Comparison of ENCODE assay signal across 21 mouse cellular contexts in the genomic region with DNA sequence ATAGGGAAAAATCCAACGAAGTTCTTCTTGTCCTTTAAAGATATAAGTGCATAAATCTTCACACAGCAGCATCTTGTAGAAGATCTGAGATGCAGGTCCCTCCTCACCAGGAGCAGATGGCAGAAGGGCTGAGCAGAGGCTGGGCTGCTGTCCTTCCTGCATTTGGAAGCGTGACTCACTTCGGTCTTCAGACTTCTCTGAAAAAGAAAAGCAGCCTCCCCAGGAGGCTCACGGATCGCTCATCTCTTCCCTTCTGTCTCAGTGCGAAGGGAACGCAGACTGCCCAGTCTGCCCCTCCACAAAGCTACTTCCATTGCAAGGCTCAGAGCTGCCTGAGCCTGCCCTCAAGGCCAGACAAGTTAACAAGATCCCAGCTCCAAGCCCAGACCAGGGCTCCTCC. TPM values are rescaled to one million over a fixed set of nuclear protein-coding genes. Genes with fewer than 3 reads are reported as not detected.
DNase-seq lines count a peak whose midpoint lies in the region; ATAC-seq and TF ChIP-seq lines count a peak whose summit lies in the region.
"Had no signal": no experiment of that assay in that cellular context is flagged by ENCODE, and none has a peak within 500 bp of the region (broad histone marks: within the 10 kb centered on the region; RNA-seq: fewer than 3 reads in every experiment).

No protein-coding gene starts in this region.

- H3K36me3 ChIP-seq in liver, postnatal 0 days (replicated peaks; ENCODE audit: insufficient read depth, low read length), result no peaks in the 10 kb centered on the region
- H3K36me3 ChIP-seq: heart, embryonic 15.5 days; hindbrain, embryonic 10.5 days; limb, embryonic 12.5 days; liver, embryonic 15.5 days had no signal

- peaks cover 3% of the 10 kb centered on the region; the same call in 1 of the 2 replicates for H3K4me1 ChIP-seq in cortical plate, adult 2 months (ENCODE audit: control insufficient read depth, insufficient read depth, low read length)
- no peaks in the 10 kb centered on the region for H3K4me1 ChIP-seq in liver, postnatal 0 days (ENCODE audit: insufficient read depth)
- H3K4me1 ChIP-seq: heart, embryonic 15.5 days; liver, embryonic 15.5 days had no signal

- H3K27ac ChIP-seq in cortical plate, adult 2 months (ENCODE audit: insufficient read depth, low read length), result peak overlapping the region; percentile 97
- H3K27ac ChIP-seq in liver, postnatal 0 days (ENCODE audit: low read depth), result no peak overlapping the region
- H3K27ac ChIP-seq: heart, adult 2 months; heart, embryonic 15.5 days; hindbrain, embryonic 10.5 days; limb, embryonic 12.5 days; liver, embryonic 15.5 days had no signal

- no peak for TF ChIP-seq CTCF in cortical plate, adult 2 months (IDR thresholded peaks at IDR 0.05; ENCODE audit: extremely low read depth, insufficient read depth, low read length)
- TF ChIP-seq CTCF in liver, postnatal 0 days (IDR thresholded peaks at IDR 0.05; ENCODE audit: low read depth), result no peak

- no peak overlapping the region for H3K9ac ChIP-seq in liver, postnatal 0 days (replicated peaks)
- H3K9ac ChIP-seq: heart, embryonic 15.5 days; limb, embryonic 12.5 days; liver, embryonic 15.5 days had no signal

- no peak for ATAC-seq in liver, postnatal 0 days
- ATAC-seq: forebrain, embryonic 16.5 days; midbrain, embryonic 16.5 days had no signal

- H3K4me2 ChIP-seq in liver, postnatal 0 days (ENCODE audit: low read depth, low read length), result no peak overlapping the region
- H3K4me2 ChIP-seq: heart, embryonic 15.5 days; limb, embryonic 12.5 days; liver, embryonic 15.5 days had no signal

- TF ChIP-seq EP300 in liver, postnatal 0 days (IDR thresholded peaks at IDR 0.05; ENCODE audit: low read depth), result no peak

- H3K9me3 ChIP-seq in liver, postnatal 0 days (ENCODE audit: low read length), result no peaks in the 10 kb centered on the region
- H3K9me3 ChIP-seq: heart, embryonic 15.5 days; hindbrain, embryonic 10.5 days; limb, embryonic 12.5 days; liver, embryonic 15.5 days had no signal

- TF ChIP-seq POLR2A in cortical plate, adult 2 months (IDR thresholded peaks at IDR 0.05; ENCODE audit: extremely low read depth, insufficient read depth, low read length), result peak; percentile 40; the same call in 1 of the 2 replicates

- WGBS in liver, postnatal 0 days (ENCODE audit: insufficient replicate concordance), result 42% methylated on average over 7 of the region's 7 CpGs

- peak; percentile 57 to 60 for DNase-seq in layer of hippocampus, adult 8-10 months (ENCODE audit: low spot score in 2 of 2)
- no peak for DNase-seq in layer of hippocampus, postnatal 25 days (ENCODE audit: extremely low spot score in 1 of 2, low spot score in 1 of 2)
- DNase-seq in left cerebral cortex, adult 9 months (ENCODE audit: low spot score in 2 of 2), result peak; percentile 40 to 84
- peak; percentile 31 for DNase-seq in right cerebral cortex, postnatal 14 days
- DNase-seq in cerebellum, adult 9-11 months, result no peak
- DNase-seq in liver, postnatal 0 days, result no peak
- DNase-seq: cerebellum, postnatal 25 days; gastrocnemius, postnatal 10 days; heart, adult 2 months; kidney, adult 2 months; kidney, postnatal 14 days; lung, postnatal 14 days had no signal

- H3K4me3 ChIP-seq in cortical plate, adult 2 months (ENCODE audit: insufficient read depth, low read length), result no peak overlapping the region
- no peak overlapping the region for H3K4me3 ChIP-seq in liver, postnatal 0 days (ENCODE audit: low read depth, low read length)
- H3K4me3 ChIP-seq: erythroblast, embryonic 14.5 days; heart, adult 2 months; heart, embryonic 15.5 days; hindbrain, embryonic 10.5 days; limb, embryonic 12.5 days; liver, embryonic 15.5 days had no signal

- no peaks in the 10 kb centered on the region for H3K27me3 ChIP-seq in liver, postnatal 0 days (ENCODE audit: insufficient read depth, low read length)
- H3K27me3 ChIP-seq: heart, embryonic 15.5 days; limb, embryonic 12.5 days had no signal

RNA-seq across cellular contexts. Expression of gene Oprd1, which starts 26.6 kb away (rescaled TPM):
- total RNA-seq in layer of hippocampus, adult 8-10 months (2022), result 10 to 100 TPM in 3 of 4 experiments, 1 to 10 TPM in 1; 9.2 to 13.4 (median 11.9) TPM
- 10 to 100 TPM in 1 of 2 experiments, 1 to 10 TPM in 1; 10.0 to 11.2 TPM for total RNA-seq in layer of hippocampus, postnatal 25 days (2021)
- 9.7 and 10.5 TPM in 2 replicates for polyA plus RNA-seq in cortical plate, adult 2 months (2012; rRNA removed)
- not detected in 2 replicates for polyA plus RNA-seq in liver, postnatal 0 days (2015; fragmentation: Nextera tagmentation; extraction: Ambion mirVana)
- total RNA-seq: gastrocnemius, postnatal 10 days; megakaryocyte-erythroid progenitor cell, adult 5-6 weeks had no signal
- polyA plus RNA-seq: erythroblast, embryonic 14.5 days; liver, embryonic 15.5 days had no signal

RNA-seq across cellular contexts. Expression of gene Ythdf2, which starts 41.2 kb away (rescaled TPM):
- 10 to 100 TPM; 45.4 to 48.3 (median 46.8) TPM for total RNA-seq in layer of hippocampus, adult 8-10 months (2022)
- total RNA-seq in layer of hippocampus, postnatal 25 days (2021), result 10 to 100 TPM; 42.6 to 47.9 TPM
- 19.3 and 20.5 TPM in 2 replicates for polyA plus RNA-seq in cortical plate, adult 2 months (2012; rRNA removed)
- polyA plus RNA-seq in liver, postnatal 0 days (2015; fragmentation: Nextera tagmentation; extraction: Ambion mirVana), result 26.9 and 27.6 TPM in 2 replicates

Comparison
In these comparisons a context has a peak if more than half of its experiments do, and no peak if none do; other contexts are left out.
1. DNase-seq: peak in layer of hippocampus, adult 8-10 months (2 of 2), left cerebral cortex, adult 9 months (2 of 2) and right cerebral cortex, postnatal 14 days (single experiment); none in layer of hippocampus, postnatal 25 days (0 of 2), cerebellum, adult 9-11 months (single experiment) and liver, postnatal 0 days (single experiment).